Mouse (Mus musculus): ENCODE data around the gene Wwc1. TPM values are rescaled to one million over a fixed set of nuclear protein-coding genes. Genes with fewer than 3 reads are reported as not detected.

Wwc1 gene
- polyA plus RNA-seq, 1 experiment from 2014 or later, result 9.5 TPM

- 68% methylated on average over 12 of the region's 12 CpGs for WGBS
Observed at GRCm38 (mm10) chr11:35998048-35998447, 17.7 kb upstream of the Wwc1 start.

DNA sequence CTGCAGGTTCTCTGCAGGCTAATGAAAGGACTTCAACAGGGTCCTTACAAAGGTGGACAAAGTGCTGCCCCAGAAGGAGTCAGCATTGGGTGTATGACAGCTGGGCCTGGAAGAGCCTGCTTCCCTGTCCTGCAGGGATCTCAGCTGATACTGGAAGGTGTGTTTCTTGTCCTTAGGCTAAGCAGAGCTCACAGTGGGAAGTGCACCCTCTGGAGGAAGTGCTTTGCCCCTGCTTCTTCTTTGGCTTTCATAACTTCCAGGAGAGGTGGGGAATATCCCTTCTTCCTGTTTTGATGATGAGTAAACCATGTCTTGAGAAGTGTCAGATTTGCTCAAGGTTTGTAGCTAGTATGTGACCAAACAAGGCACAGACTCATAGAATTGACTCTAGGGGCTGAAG lies 15.0 kb upstream of the Wwc1 start:
- Histone ChIP-seq H3K27me3 (ENCODE audit: control insufficient read depth, insufficient read depth, low read length) (no peaks in the 10 kb centered on the region), H3K36me3 (ENCODE audit: control insufficient read depth, insufficient read depth, low read length) (no peaks in the 10 kb centered on the region), H3K4me1 (ENCODE audit: control insufficient read depth, insufficient read depth, low read length) (no peaks in the 10 kb centered on the region), H3K27ac (ENCODE audit: low read depth, low read length) (no peak overlapping the region), H3K4me2 (replicated peaks; ENCODE audit: low read depth, low read length) (no peak overlapping the region), H3K4me3 (ENCODE audit: low read length) (no peak overlapping the region), H3K9me3 (ENCODE audit: control insufficient read depth, low read length) (no peaks in the 10 kb centered on the region), H3K9ac (ENCODE audit: low read depth, low read length) (no peak overlapping the region)
- ATAC-seq (ENCODE audit: low FRiP score, low TSS enrichment), result no peak

More at GRCm38 (mm10) chr11:35998048-35998447, 17.7 kb upstream of the Wwc1 start:
- Histone ChIP-seq H3K4me2 (replicated peaks; ENCODE audit: low read depth, low read length) (no peak overlapping the region), H3K4me1 (ENCODE audit: control insufficient read depth, insufficient read depth, low read length) (no peaks in the 10 kb centered on the region), H3K36me3 (ENCODE audit: control insufficient read depth, insufficient read depth, low read length) (no peaks in the 10 kb centered on the region), H3K4me3 (ENCODE audit: low read length) (no peak overlapping the region), H3K27me3 (ENCODE audit: control insufficient read depth, insufficient read depth, low read length) (peaks cover 3% of the 10 kb centered on the region; the same call in 1 of the 2 replicates), H3K9me3 (ENCODE audit: control insufficient read depth, low read length) (no peaks in the 10 kb centered on the region), H3K9ac (ENCODE audit: low read depth, low read length) (no peak overlapping the region), H3K27ac (ENCODE audit: low read depth, low read length) (no peak overlapping the region)
- no peak for ATAC-seq (ENCODE audit: low FRiP score, low TSS enrichment)

DNA sequence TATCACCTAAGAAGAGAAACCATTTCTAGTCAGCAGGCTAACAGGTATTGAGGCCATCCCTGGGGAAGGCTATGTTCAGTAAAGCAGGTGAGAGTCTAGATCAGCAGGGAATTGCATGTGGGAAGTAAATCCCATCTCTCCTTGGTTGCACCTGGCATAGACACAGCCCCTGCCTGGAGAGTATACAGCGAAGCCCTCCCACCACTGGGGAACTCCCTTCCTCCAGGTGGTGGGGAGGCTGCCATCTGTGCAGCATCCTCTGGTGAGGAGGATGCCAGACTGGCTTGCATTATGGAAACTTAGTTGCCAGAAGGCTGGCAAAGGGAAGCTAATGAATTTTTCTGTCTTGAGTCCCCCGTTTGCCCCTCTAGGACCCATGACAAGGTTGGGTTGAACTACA lies 11.5 kb upstream of the Wwc1 start:
- H3K4me1 ChIP-seq (ENCODE audit: control insufficient read depth, insufficient read depth, low read length), result no peaks in the 10 kb centered on the region
- no peak overlapping the region for H3K9ac ChIP-seq (ENCODE audit: low read depth, low read length)
- H3K9me3 ChIP-seq (ENCODE audit: control insufficient read depth, low read length), result no peaks in the 10 kb centered on the region
- no peaks in the 10 kb centered on the region; the same call in 1 of the 2 replicates for H3K27me3 ChIP-seq (ENCODE audit: control insufficient read depth, insufficient read depth, low read length)
- WGBS, result 89% methylated on average over 2 of the region's 2 CpGs
- H3K36me3 ChIP-seq (ENCODE audit: control insufficient read depth, insufficient read depth, low read length), result no peaks in the 10 kb centered on the region
- no peak overlapping the region for H3K27ac ChIP-seq (ENCODE audit: low read depth, low read length)
- no peak overlapping the region for H3K4me2 ChIP-seq (replicated peaks; ENCODE audit: low read depth, low read length)
- ATAC-seq (ENCODE audit: low FRiP score, low TSS enrichment), result no peak
- no peak overlapping the region for H3K4me3 ChIP-seq (ENCODE audit: low read length)

- ATAC-seq (ENCODE audit: low FRiP score, low TSS enrichment), result no peak
- no peak overlapping the region for H3K4me3 ChIP-seq (ENCODE audit: low read length)
- no peak overlapping the region for H3K9ac ChIP-seq (ENCODE audit: low read depth, low read length)
- 83% methylated on average over 4 of the region's 4 CpGs for WGBS
- no peak overlapping the region for H3K4me2 ChIP-seq (replicated peaks; ENCODE audit: low read depth, low read length)
- no peak overlapping the region for H3K27ac ChIP-seq (ENCODE audit: low read depth, low read length)
- no peaks in the 10 kb centered on the region for H3K9me3 ChIP-seq (ENCODE audit: control insufficient read depth, low read length)
- H3K4me1 ChIP-seq (ENCODE audit: control insufficient read depth, insufficient read depth, low read length), result peaks cover 10% of the 10 kb centered on the region; the same call in 1 of the 2 replicates
- H3K27me3 ChIP-seq (ENCODE audit: control insufficient read depth, insufficient read depth, low read length), result no peaks in the 10 kb centered on the region; the same call in 1 of the 2 replicates
- H3K36me3 ChIP-seq (ENCODE audit: control insufficient read depth, insufficient read depth, low read length), result no peaks in the 10 kb centered on the region
Observed at GRCm38 (mm10) chr11:35989967-35990366, 9.6 kb upstream of the Wwc1 start.

DNA sequence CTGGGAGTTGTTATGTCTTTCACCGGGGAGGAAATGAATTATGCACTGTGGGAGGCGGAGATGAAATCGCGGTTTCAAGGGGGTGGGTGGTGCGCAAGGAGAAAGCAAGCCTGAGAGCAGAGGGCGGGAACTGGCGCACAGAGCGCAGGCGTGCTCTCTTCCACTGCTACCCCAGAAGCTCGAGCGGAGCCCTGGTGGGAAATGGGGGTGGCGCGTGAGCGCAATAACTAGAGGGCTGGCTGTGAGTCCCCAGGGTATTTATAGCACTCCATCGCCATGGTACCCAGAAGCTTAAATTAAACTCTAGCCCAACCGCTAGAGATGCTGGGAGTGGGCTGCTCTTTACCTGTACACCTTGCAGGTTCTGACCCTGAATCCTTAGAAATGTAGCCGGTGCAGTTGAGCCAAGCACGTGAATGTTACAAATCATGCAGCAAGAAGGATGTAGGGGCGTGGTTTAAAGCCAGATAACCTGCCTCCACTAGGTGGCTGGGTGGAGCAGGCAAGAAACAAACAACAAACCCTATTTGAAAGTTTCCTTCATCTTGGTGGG lies 5.6 kb upstream of the Wwc1 start:
- Histone ChIP-seq H3K27ac (ENCODE audit: low read depth, low read length) (no peak overlapping the region), H3K4me3 (ENCODE audit: low read length) (peak overlapping the region; percentile 25), H3K9ac (ENCODE audit: low read depth, low read length) (no peak overlapping the region; the same call in 1 of the 2 replicates), H3K27me3 (ENCODE audit: control insufficient read depth, insufficient read depth, low read length) (peaks cover 4% of the 10 kb centered on the region), H3K36me3 (ENCODE audit: control insufficient read depth, insufficient read depth, low read length) (no peaks in the 10 kb centered on the region), H3K4me2 (replicated peaks; ENCODE audit: low read depth, low read length) (peak overlapping the region; percentile 48), H3K4me1 (ENCODE audit: control insufficient read depth, insufficient read depth, low read length) (peaks cover 10% of the 10 kb centered on the region; the same call in 1 of the 2 replicates), H3K9me3 (ENCODE audit: control insufficient read depth, low read length) (no peaks in the 10 kb centered on the region)
- ATAC-seq (ENCODE audit: low FRiP score, low TSS enrichment), result peak; percentile 75
- WGBS, result under 1% methylated on average over 19 of the region's 19 CpGs

DNA sequence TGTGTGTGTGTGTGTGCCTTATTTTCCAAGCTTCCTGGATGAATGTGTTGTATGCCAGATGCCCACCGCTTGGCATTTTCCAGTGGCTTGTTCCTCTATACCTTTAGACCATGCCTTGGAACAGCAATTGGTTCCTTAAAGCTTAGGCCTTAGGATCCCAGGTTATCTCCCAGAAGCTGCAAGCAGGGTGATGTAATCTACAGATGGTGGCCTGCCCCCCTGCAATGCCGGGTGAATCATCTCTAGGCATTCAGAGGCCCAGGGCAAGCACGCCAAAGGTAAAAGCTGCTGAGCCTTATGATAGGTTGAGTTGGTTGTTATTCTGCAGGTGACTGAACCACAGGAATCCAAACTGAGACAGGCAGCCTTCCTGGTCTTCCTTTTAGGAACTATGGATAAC lies 2.4 kb upstream of the Wwc1 start:
- Histone ChIP-seq H3K9ac (ENCODE audit: low read depth, low read length) (no peak overlapping the region), H3K27ac (ENCODE audit: low read depth, low read length) (no peak overlapping the region), H3K4me2 (replicated peaks; ENCODE audit: low read depth, low read length) (no peak overlapping the region), H3K36me3 (ENCODE audit: control insufficient read depth, insufficient read depth, low read length) (no peaks in the 10 kb centered on the region), H3K9me3 (ENCODE audit: control insufficient read depth, low read length) (no peaks in the 10 kb centered on the region), H3K4me1 (ENCODE audit: control insufficient read depth, insufficient read depth, low read length) (peaks cover 20% of the 10 kb centered on the region), H3K4me3 (ENCODE audit: low read length) (no peak overlapping the region), H3K27me3 (ENCODE audit: control insufficient read depth, insufficient read depth, low read length) (peaks cover 4% of the 10 kb centered on the region)
- 78% methylated on average over 3 of the region's 3 CpGs for WGBS
- ATAC-seq (ENCODE audit: low FRiP score, low TSS enrichment), result no peak

GRCm38 (mm10) chr11:35979733-35980410 lies 455 bp downstream of the Wwc1 start:
- Histone ChIP-seq H3K27ac (ENCODE audit: low read depth, low read length) (peak overlapping the region; percentile 43), H3K36me3 (ENCODE audit: control insufficient read depth, insufficient read depth, low read length) (no peaks in the 10 kb centered on the region), H3K27me3 (ENCODE audit: control insufficient read depth, insufficient read depth, low read length) (peaks cover 4% of the 10 kb centered on the region), H3K4me2 (replicated peaks; ENCODE audit: low read depth, low read length) (peak overlapping the region; percentile 90), H3K9ac (ENCODE audit: low read depth, low read length) (peak overlapping the region; percentile 78), H3K4me3 (ENCODE audit: low read length) (peak overlapping the region; percentile 70), H3K4me1 (ENCODE audit: control insufficient read depth, insufficient read depth, low read length) (peaks cover 16% of the 10 kb centered on the region; the same call in 1 of the 2 replicates), H3K9me3 (ENCODE audit: control insufficient read depth, low read length) (no peaks in the 10 kb centered on the region)
- peak; percentile 65 for ATAC-seq (ENCODE audit: low FRiP score, low TSS enrichment)
- under 1% methylated on average over 45 of the region's 66 CpGs for WGBS

GRCm38 (mm10) chr11:35979266-35979732 lies 1.0 kb downstream of the Wwc1 start:
- Histone ChIP-seq H3K9ac (ENCODE audit: low read depth, low read length) (peak overlapping the region; percentile 78), H3K4me2 (replicated peaks; ENCODE audit: low read depth, low read length) (peak overlapping the region; percentile 90), H3K4me1 (ENCODE audit: control insufficient read depth, insufficient read depth, low read length) (peaks cover 16% of the 10 kb centered on the region; the same call in 1 of the 2 replicates), H3K27me3 (ENCODE audit: control insufficient read depth, insufficient read depth, low read length) (peaks cover 4% of the 10 kb centered on the region), H3K27ac (ENCODE audit: low read depth, low read length) (peak overlapping the region; percentile 43; the same call in 1 of the 2 replicates), H3K36me3 (ENCODE audit: control insufficient read depth, insufficient read depth, low read length) (no peaks in the 10 kb centered on the region), H3K9me3 (ENCODE audit: control insufficient read depth, low read length) (no peaks in the 10 kb centered on the region), H3K4me3 (ENCODE audit: low read length) (peak overlapping the region; percentile 70)
- WGBS, result 2% methylated on average over 12 of the region's 12 CpGs
- ATAC-seq (ENCODE audit: low FRiP score, low TSS enrichment), result no peak

- no peak overlapping the region for H3K9ac ChIP-seq (ENCODE audit: low read depth, low read length)
- H3K9me3 ChIP-seq (ENCODE audit: control insufficient read depth, low read length), result no peaks in the 10 kb centered on the region
- 90% methylated on average over 3 of the region's 3 CpGs for WGBS
- peaks cover 16% of the 10 kb centered on the region; the same call in 1 of the 2 replicates for H3K4me1 ChIP-seq (ENCODE audit: control insufficient read depth, insufficient read depth, low read length)
- H3K27me3 ChIP-seq (ENCODE audit: control insufficient read depth, insufficient read depth, low read length), result peaks cover 4% of the 10 kb centered on the region
- ATAC-seq (ENCODE audit: low FRiP score, low TSS enrichment), result no peak
- no peak overlapping the region for H3K4me2 ChIP-seq (replicated peaks; ENCODE audit: low read depth, low read length)
- H3K36me3 ChIP-seq (ENCODE audit: control insufficient read depth, insufficient read depth, low read length), result no peaks in the 10 kb centered on the region
- H3K27ac ChIP-seq (ENCODE audit: low read depth, low read length), result no peak overlapping the region
- H3K4me3 ChIP-seq (ENCODE audit: low read length), result no peak overlapping the region
Observed at GRCm38 (mm10) chr11:35977796-35978195, 2.5 kb downstream of the Wwc1 start.

All from kidney, embryonic 14.5 days (tissue).